Mouse (Mus musculus) midbrain, embryonic 16.5 days (tissue): ENCODE measurements around the gene Spns2. TPM values are rescaled to one million over a fixed set of nuclear protein-coding genes. Genes with fewer than 3 reads are reported as not detected.

Experiments
- ATAC-seq: fragments of 200-750 bp; cut with Nextera tagmentation; 2 replicates; pipeline ENCODE4 v1.8.0; 2017; ENCODE audit warnings: moderate TSS enrichment
- H3K27ac ChIP-seq: fragments of 300-500 bp; sonication (generic); 2 replicates; pipeline ENCODE4 v1.5.1; 2014; ENCODE audit warnings: mild to moderate bottlenecking, low read length, mixed read lengths
- H3K27me3 ChIP-seq: fragments of 300-500 bp; sonication (generic); 2 replicates; pipeline ENCODE4 v1.6.1; 2014; ENCODE audit warnings: low read depth, low read length, mixed read lengths; ENCODE audit not compliant: control insufficient read depth, insufficient read depth
- H3K36me3 ChIP-seq: fragments of 300-500 bp; sonication (generic); 2 replicates; pipeline ENCODE4 v1.6.1; 2014; ENCODE audit warnings: mild to moderate bottlenecking, low read length, moderate library complexity, mixed read lengths; ENCODE audit not compliant: control insufficient read depth, insufficient read depth
- H3K4me1 ChIP-seq: fragments of 300-500 bp; sonication (generic); 2 replicates; pipeline ENCODE4 v1.6.1; 2014; ENCODE audit warnings: mild to moderate bottlenecking, low read length, mixed read lengths; ENCODE audit not compliant: control insufficient read depth, insufficient read depth
- H3K4me2 ChIP-seq: fragments of 300-500 bp; sonication (generic); 2 replicates; pipeline ENCODE4 v1.6.1; 2014; ENCODE audit warnings: mild to moderate bottlenecking, low read length, mixed read lengths
- H3K4me3 ChIP-seq: fragments of 300-500 bp; sonication (generic); 2 replicates; pipeline ENCODE4 v1.5.1; 2014; ENCODE audit warnings: low read depth, mild to moderate bottlenecking, low read length, moderate library complexity, mixed read lengths
- H3K9ac ChIP-seq: fragments of 300-500 bp; sonication (generic); 2 replicates; pipeline ENCODE4 v1.6.1; 2014; ENCODE audit warnings: low read depth, low read length, mixed read lengths
- H3K9me3 ChIP-seq: fragments of 300-500 bp; sonication (generic); replicated peaks from 2 replicates; pipeline ENCODE4 v1.6.1; 2014; ENCODE audit warnings: mild to moderate bottlenecking, low read length, mixed read lengths; ENCODE audit not compliant: control insufficient read depth, poor library complexity, severe bottlenecking
- WGBS: fragments of 180-500 bp; shearing (Covaris S2); extraction: QIAGEN DNeasy Blood & Tissue Kit; methylation state at CpG from one replicate; pipeline ENCODE4 v1.1.7; 2014; 5-methylcytosine and 5-hydroxymethylcytosine counted together
- polyA plus RNA-seq: library from polyadenylated mRNA; unstranded; fragments of >200 nt; fragmentation: Nextera tagmentation; extraction: Ambion mirVana; gene quantifications from 2 replicates; pipeline ENCODE4 v1.2.1, GENCODE M21; 2015

Gene Spns2
- polyA plus RNA-seq, 1 experiment from 2014 or later, result 6.8 TPM

- WGBS, result 1% methylated on average over 25 of the region's 25 CpGs
- Histone ChIP-seq H3K27me3 (peaks cover 5% of the 10 kb centered on the region; the same call in 1 of the 2 replicates), H3K27ac (no peak overlapping the region; the same call in 1 of the 2 replicates), H3K4me1 (peaks cover 10% of the 10 kb centered on the region), H3K9ac (peak overlapping the region; percentile 66), H3K9me3 (no peaks in the 10 kb centered on the region), H3K4me3 (peak overlapping the region; percentile 62), H3K4me2 (peak overlapping the region; percentile 72), H3K36me3 (no peaks in the 10 kb centered on the region)
- ATAC-seq, result peak; percentile 38; the same call in 1 of the 2 replicates
These were observed 79.1 kb downstream of the Spns2 start for GRCm38 (mm10) chr11:72410521-72411092.

- H3K4me3 ChIP-seq, result no peak overlapping the region
- peak overlapping the region; percentile 10; the same call in 1 of the 2 replicates for H3K4me2 ChIP-seq
- no peaks in the 10 kb centered on the region for H3K9me3 ChIP-seq
- H3K4me1 ChIP-seq, result peaks cover 10% of the 10 kb centered on the region
- no peaks in the 10 kb centered on the region for H3K36me3 ChIP-seq
- H3K27me3 ChIP-seq, result peaks cover 5% of the 10 kb centered on the region; the same call in 1 of the 2 replicates
- H3K27ac ChIP-seq, result no peak overlapping the region
- no peak for ATAC-seq
- WGBS, result 73% methylated on average over 12 of the region's 12 CpGs
- no peak overlapping the region for H3K9ac ChIP-seq
These were observed 79.9 kb downstream of the Spns2 start for GRCm38 (mm10) chr11:72409649-72410385.

GRCm38 (mm10) chr11:72408451-72409170, 81.1 kb downstream of the Spns2 start:
- H3K36me3 ChIP-seq, result no peaks in the 10 kb centered on the region
- no peak overlapping the region for H3K27ac ChIP-seq
- no peak overlapping the region for H3K9ac ChIP-seq
- peaks cover 10% of the 10 kb centered on the region for H3K4me1 ChIP-seq
- H3K4me3 ChIP-seq, result no peak overlapping the region
- peaks cover 5% of the 10 kb centered on the region; the same call in 1 of the 2 replicates for H3K27me3 ChIP-seq
- no peak for ATAC-seq
- WGBS, result 70% methylated on average over 9 of the region's 9 CpGs
- no peaks in the 10 kb centered on the region for H3K9me3 ChIP-seq
- no peak overlapping the region for H3K4me2 ChIP-seq

- Histone ChIP-seq H3K9ac (no peak overlapping the region), H3K4me2 (no peak overlapping the region), H3K4me3 (no peak overlapping the region), H3K27ac (no peak overlapping the region), H3K9me3 (no peaks in the 10 kb centered on the region), H3K27me3 (peaks cover 5% of the 10 kb centered on the region; the same call in 1 of the 2 replicates), H3K4me1 (peaks cover 10% of the 10 kb centered on the region), H3K36me3 (no peaks in the 10 kb centered on the region)
- ATAC-seq, result no peak
- 23% methylated on average over 7 of the region's 7 CpGs for WGBS
These were observed 82.1 kb downstream of the Spns2 start for GRCm38 (mm10) chr11:72407574-72407973.

GRCm38 (mm10) chr11:72407081-72407480, 82.6 kb downstream of the Spns2 start:
- Histone ChIP-seq H3K27ac (no peak overlapping the region), H3K9me3 (no peaks in the 10 kb centered on the region), H3K9ac (no peak overlapping the region), H3K4me2 (no peak overlapping the region), H3K36me3 (no peaks in the 10 kb centered on the region), H3K4me1 (peaks cover 10% of the 10 kb centered on the region), H3K27me3 (peaks cover 2% of the 10 kb centered on the region; the same call in 1 of the 2 replicates), H3K4me3 (no peak overlapping the region)
- no peak for ATAC-seq
- 15% methylated on average over 3 of the region's 3 CpGs for WGBS

GRCm38 (mm10) chr11:72406079-72406675, 83.5 kb downstream of the Spns2 start:
- no peak for ATAC-seq
- no peaks in the 10 kb centered on the region for H3K27me3 ChIP-seq
- H3K4me2 ChIP-seq, result no peak overlapping the region
- no peak overlapping the region for H3K9ac ChIP-seq
- H3K4me1 ChIP-seq, result peaks cover 6% of the 10 kb centered on the region; the same call in 1 of the 2 replicates
- H3K9me3 ChIP-seq, result no peaks in the 10 kb centered on the region
- no peak overlapping the region for H3K27ac ChIP-seq
- H3K4me3 ChIP-seq, result no peak overlapping the region
- WGBS, result 62% methylated on average over 8 of the region's 8 CpGs
- H3K36me3 ChIP-seq, result no peaks in the 10 kb centered on the region

- ATAC-seq, result no peak
- 69% methylated on average over 4 of the region's 4 CpGs for WGBS
These were observed 84.2 kb downstream of the Spns2 start for GRCm38 (mm10) chr11:72405532-72405931.

GRCm38 (mm10) chr11:72402969-72403368, 86.7 kb downstream of the Spns2 start:
- no peaks in the 10 kb centered on the region for H3K27me3 ChIP-seq

More at GRCm38 (mm10) chr11:72405532-72405931, 84.2 kb downstream of the Spns2 start:
- H3K9me3 ChIP-seq, result no peaks in the 10 kb centered on the region
- H3K9ac ChIP-seq, result no peak overlapping the region
- no peak overlapping the region for H3K4me3 ChIP-seq
- H3K36me3 ChIP-seq, result no peaks in the 10 kb centered on the region
- peaks cover 2% of the 10 kb centered on the region; the same call in 1 of the 2 replicates for H3K4me1 ChIP-seq
- no peaks in the 10 kb centered on the region for H3K27me3 ChIP-seq
- H3K4me2 ChIP-seq, result no peak overlapping the region
- H3K27ac ChIP-seq, result no peak overlapping the region

More at GRCm38 (mm10) chr11:72402969-72403368, 86.7 kb downstream of the Spns2 start:
- Histone ChIP-seq H3K4me3 (no peak overlapping the region), H3K4me2 (no peak overlapping the region), H3K36me3 (no peaks in the 10 kb centered on the region), H3K27ac (no peak overlapping the region), H3K9ac (no peak overlapping the region), H3K9me3 (no peaks in the 10 kb centered on the region), H3K4me1 (no peaks in the 10 kb centered on the region)
- 94% methylated on average over 12 of the region's 12 CpGs for WGBS
- ATAC-seq, result no peak
